Mouse (Mus musculus) myocyte (in vitro differentiated cells): ENCODE data around the gene Slc1a6. TPM values are rescaled to one million over a fixed set of nuclear protein-coding genes. Genes with fewer than 3 reads are reported as not detected.

ENCODE experiments used
- H3K27me3 ChIP-seq: one replicate; pipeline ENCODE4 v1.6.1; 2011; ENCODE audit not compliant: control insufficient read depth, insufficient read depth, insufficient read length
- H3K36me3 ChIP-seq: one replicate; pipeline ENCODE4 v1.6.1; 2011; ENCODE audit not compliant: control insufficient read depth, insufficient read depth
- H3K4me2 ChIP-seq: one replicate; pipeline ENCODE4 v1.6.1; 2011; ENCODE audit warnings: low read depth, control low read depth
- H3K4me3 ChIP-seq: one replicate; pipeline ENCODE4 v1.5.1; 2011; ENCODE audit warnings: mild to moderate bottlenecking, control low read depth, moderate library complexity
- H3K79me2 ChIP-seq: one replicate; pipeline ENCODE4 v1.6.1; 2011; ENCODE audit not compliant: control insufficient read depth, insufficient read depth
- H3ac ChIP-seq: one replicate; pipeline ENCODE4 v1.6.1; 2011; ENCODE audit not compliant: control insufficient read depth, insufficient read length
- CEBPB ChIP-seq: IDR thresholded peaks from 2 replicates; pipeline ENCODE4 v1.6.1; 2011; ENCODE audit warnings: mild to moderate bottlenecking, moderate library complexity; ENCODE audit not compliant: poor library complexity, insufficient read depth, severe bottlenecking
- E2F4 ChIP-seq: IDR thresholded peaks from one replicate; pipeline ENCODE4 v1.6.1; 2011; ENCODE audit warnings: mild to moderate bottlenecking, control low read depth, moderate library complexity; ENCODE audit not compliant: insufficient read depth
- MAX ChIP-seq: IDR thresholded peaks from one replicate; pipeline ENCODE4 v1.6.1; 2011; ENCODE audit warnings: low read depth, mild to moderate bottlenecking, control low read depth
- MYOD1 ChIP-seq, 3 experiments: IDR thresholded peaks; one replicate each; pipeline ENCODE4 v1.6.1; 2011; ENCODE audit warnings: control low read depth in 2 of 3, low read depth in 2 of 3, mild to moderate bottlenecking in 2 of 3, moderate library complexity in 1 of 3; ENCODE audit not compliant: insufficient read length in 2 of 3, control insufficient read depth in 1 of 3
- MYOG ChIP-seq, 3 experiments: IDR thresholded peaks; one replicate each; pipeline ENCODE4 v1.6.1; 2011; ENCODE audit warnings: control low read depth in 2 of 3, low read depth in 2 of 3, mild to moderate bottlenecking in 2 of 3; ENCODE audit not compliant: insufficient read length in 2 of 3, control insufficient read depth in 1 of 3, insufficient read depth in 1 of 3
- POLR2A ChIP-seq: IDR thresholded peaks from one replicate; pipeline ENCODE4 v1.6.1; 2011; ENCODE audit warnings: low read depth, mild to moderate bottlenecking, control low read depth, moderate library complexity; ENCODE audit not compliant: insufficient read length
- POLR2AphosphoS2 ChIP-seq: IDR thresholded peaks from one replicate; pipeline ENCODE4 v1.6.1; 2011; ENCODE audit warnings: low read depth, control low read depth; ENCODE audit not compliant: insufficient read length
- REST ChIP-seq: IDR thresholded peaks from one replicate; pipeline ENCODE4 v1.6.1; 2011; ENCODE audit warnings: mild to moderate bottlenecking, control low read depth, moderate library complexity; ENCODE audit not compliant: insufficient read depth, insufficient read length
- SRF ChIP-seq: IDR thresholded peaks from one replicate; pipeline ENCODE4 v1.6.1; 2011; ENCODE audit warnings: low read depth; ENCODE audit not compliant: control insufficient read depth, insufficient read length
- TCF12 ChIP-seq: IDR thresholded peaks from one replicate; pipeline ENCODE4 v1.6.1; 2011; ENCODE audit warnings: mild to moderate bottlenecking, control low read depth; ENCODE audit not compliant: poor library complexity, insufficient read depth, severe bottlenecking
- TCF3 ChIP-seq: IDR thresholded peaks from one replicate; pipeline ENCODE4 v1.6.1; 2011; ENCODE audit warnings: low read depth, control low read depth; ENCODE audit not compliant: insufficient read length
- USF1 ChIP-seq: IDR thresholded peaks from one replicate; pipeline ENCODE4 v1.6.1; 2011; ENCODE audit warnings: low read depth, mild to moderate bottlenecking, control low read depth, moderate library complexity
- polyA plus RNA-seq: library from polyadenylated mRNA; unstranded; fragments of >200 nt; fragmentation: generic; extraction: Trizol; gene quantifications from one replicate; pipeline ENCODE4 v1.2.1, GENCODE M21; 2012; ENCODE audit warnings: missing spikeins

The Slc1a6 gene
- 0.05 TPM for polyA plus RNA-seq

GRCm38 (mm10) chr10:78779981-78780651 lies at the start of gene Slc1a6:
Gene Slc1a6, plus strand, starts transcription at chr10:78780496.
- Histone ChIP-seq H3K4me2 (peak within 1 kb of the TSS; percentile 18), H3K27me3 (no peaks in the 10 kb centered on the region), H3K36me3 (no peaks in the 10 kb centered on the region), H3K79me2 (no peaks in the 10 kb centered on the region), H3ac (no peak within 1 kb of the TSS), H3K4me3 (no peak within 1 kb of the TSS)
- no peak for TF ChIP-seq MYOG (IDR thresholded peaks at IDR 0.05; ENCODE audit: control insufficient read depth in 1 of 3, insufficient read depth in 1 of 3, insufficient read length in 2 of 3, low read depth in 2 of 3)
- no peak for TF ChIP-seq MYOD1 (IDR thresholded peaks at IDR 0.05; ENCODE audit: control insufficient read depth in 1 of 3, insufficient read length in 2 of 3, low read depth in 2 of 3)
- no peak for TF ChIP-seq USF1
- no peak for TF ChIP-seq POLR2AphosphoS2
- no peak for TF ChIP-seq SRF
- no peak for TF ChIP-seq CEBPB
- TF ChIP-seq MAX = no peak
- TF ChIP-seq E2F4 = no peak
- TF ChIP-seq REST = no peak
- no peak for TF ChIP-seq TCF12
- no peak for TF ChIP-seq TCF3
- TF ChIP-seq POLR2A = no peak

GRCm38 (mm10) chr10:78739821-78740220 lies 40.5 kb upstream of the Slc1a6 start:
- no peak overlapping the region for H3ac ChIP-seq
- TF ChIP-seq CEBPB = no peak
- TF ChIP-seq TCF12 = no peak
- no peak for TF ChIP-seq MAX
- TF ChIP-seq E2F4 = no peak
- TF ChIP-seq POLR2AphosphoS2 = no peak
- TF ChIP-seq POLR2A = no peak
- TF ChIP-seq REST = no peak
- TF ChIP-seq SRF = no peak
- no peak for TF ChIP-seq MYOD1 (IDR thresholded peaks at IDR 0.05; ENCODE audit: control insufficient read depth in 1 of 3, insufficient read length in 2 of 3, low read depth in 2 of 3)
- TF ChIP-seq TCF3 = no peak
- no peak for TF ChIP-seq MYOG (IDR thresholded peaks at IDR 0.05; ENCODE audit: control insufficient read depth in 1 of 3, insufficient read depth in 1 of 3, insufficient read length in 2 of 3, low read depth in 2 of 3)
- TF ChIP-seq USF1 = no peak
- no peak overlapping the region for H3K4me3 ChIP-seq
- H3K4me2 ChIP-seq = no peak overlapping the region
- H3K79me2 ChIP-seq = no peaks in the 10 kb centered on the region
- H3K27me3 ChIP-seq = no peaks in the 10 kb centered on the region
- H3K36me3 ChIP-seq = no peaks in the 10 kb centered on the region

- H3K4me3 ChIP-seq = no peak overlapping the region
- TF ChIP-seq USF1 (no peak), TCF12 (no peak), MYOD1 (IDR thresholded peaks at IDR 0.05; ENCODE audit: control insufficient read depth in 1 of 3, insufficient read length in 2 of 3, low read depth in 2 of 3) (no peak), MAX (no peak), POLR2A (no peak), POLR2AphosphoS2 (no peak), MYOG (IDR thresholded peaks at IDR 0.05; ENCODE audit: control insufficient read depth in 1 of 3, insufficient read depth in 1 of 3, insufficient read length in 2 of 3, low read depth in 2 of 3) (no peak), CEBPB (no peak), SRF (no peak), E2F4 (no peak), REST (no peak), TCF3 (no peak)
- no peak overlapping the region for H3K4me2 ChIP-seq
- H3ac ChIP-seq = no peak overlapping the region
- H3K36me3 ChIP-seq = no peaks in the 10 kb centered on the region
- H3K27me3 ChIP-seq = no peaks in the 10 kb centered on the region
- no peaks in the 10 kb centered on the region for H3K79me2 ChIP-seq
Observed at GRCm38 (mm10) chr10:78743721-78744120, 36.6 kb upstream of the Slc1a6 start.

- Histone ChIP-seq H3K27me3 (no peaks in the 10 kb centered on the region), H3K4me2 (no peak overlapping the region), H3K4me3 (no peak overlapping the region), H3ac (no peak overlapping the region), H3K36me3 (no peaks in the 10 kb centered on the region), H3K79me2 (no peaks in the 10 kb centered on the region)
- no peak for TF ChIP-seq REST
- TF ChIP-seq USF1 = no peak
- no peak for TF ChIP-seq TCF12
- no peak for TF ChIP-seq E2F4
- no peak for TF ChIP-seq MYOD1 (IDR thresholded peaks at IDR 0.05; ENCODE audit: control insufficient read depth in 1 of 3, insufficient read length in 2 of 3, low read depth in 2 of 3)
- TF ChIP-seq TCF3 = no peak
- TF ChIP-seq POLR2A = no peak
- TF ChIP-seq POLR2AphosphoS2 = no peak
- TF ChIP-seq MYOG (IDR thresholded peaks at IDR 0.05; ENCODE audit: control insufficient read depth in 1 of 3, insufficient read depth in 1 of 3, insufficient read length in 2 of 3, low read depth in 2 of 3) = no peak
Observed at GRCm38 (mm10) chr10:78745453-78746232, 34.7 kb upstream of the Slc1a6 start.
